Mouse (Mus musculus) hindbrain, postnatal 0 days (tissue): ENCODE measurements around the gene Wnk2. TPM values are rescaled to one million over a fixed set of nuclear protein-coding genes. Genes with fewer than 3 reads are reported as not detected.

Source experiments
- ATAC-seq: fragments of 200-750 bp; cut with Nextera tagmentation; 2 replicates; pipeline ENCODE4 v1.8.0; 2017; ENCODE audit warnings: mild to moderate bottlenecking, moderate TSS enrichment, moderate library complexity
- DNase-seq: peaks from one replicate; pipeline ENCODE4 v3.0.0-alpha.2; 2015; ENCODE audit warnings: low spot score
- H3K27ac ChIP-seq: fragments of 300-500 bp; sonication (generic); 2 replicates; pipeline ENCODE4 v1.5.1; 2014; ENCODE audit warnings: mild to moderate bottlenecking
- H3K27me3 ChIP-seq: fragments of 300-500 bp; sonication (generic); 2 replicates; pipeline ENCODE4 v1.6.1; 2014; ENCODE audit warnings: low read length, mixed read lengths; ENCODE audit not compliant: insufficient read depth
- H3K36me3 ChIP-seq: fragments of 300-500 bp; sonication (generic); 2 replicates; pipeline ENCODE4 v1.6.1; 2014; ENCODE audit warnings: low read length, mixed read lengths; ENCODE audit not compliant: insufficient read depth
- H3K4me1 ChIP-seq: fragments of 300-500 bp; sonication (generic); 2 replicates; pipeline ENCODE4 v1.6.1; 2014; ENCODE audit warnings: antibody characterized with exemption, low read length, mixed read lengths; ENCODE audit not compliant: insufficient read depth
- H3K4me2 ChIP-seq: fragments of 300-500 bp; sonication (generic); 2 replicates; pipeline ENCODE4 v1.6.1; 2014; ENCODE audit warnings: low read depth, mild to moderate bottlenecking, low read length, moderate library complexity, mixed read lengths
- H3K4me3 ChIP-seq: fragments of 300-500 bp; sonication (generic); 2 replicates; pipeline ENCODE4 v1.5.1; 2014; ENCODE audit warnings: low read length
- H3K9ac ChIP-seq: fragments of 300-500 bp; sonication (generic); replicated peaks from 2 replicates; pipeline ENCODE4 v1.6.1; 2014; ENCODE audit warnings: mild to moderate bottlenecking, low read length, moderate library complexity, mixed read lengths
- H3K9me3 ChIP-seq: fragments of 300-500 bp; sonication (generic); 2 replicates; pipeline ENCODE4 v1.6.1; 2016; ENCODE audit warnings: low read length, mixed read lengths
- CTCF ChIP-seq: IDR thresholded peaks from 2 replicates; pipeline ENCODE4 v1.5.1; 2016; ENCODE audit warnings: antibody characterized with exemption, control low read depth, low read depth
- WGBS: fragments of 180-500 bp; shearing (Covaris S2); extraction: QIAGEN DNeasy Blood & Tissue Kit; methylation state at CpG from one replicate; pipeline ENCODE4 v1.1.7; 2014; 5-methylcytosine and 5-hydroxymethylcytosine counted together
- polyA plus RNA-seq: library from polyadenylated mRNA; unstranded; fragments of >200 nt; fragmentation: Nextera tagmentation; extraction: Ambion mirVana; gene quantifications from 2 replicates; pipeline ENCODE4 v1.2.1, GENCODE M21; 2015
- total RNA-seq: library from RNA; depleted of rRNA; stranded (reverse); fragments of >200 nt; gene quantifications from 2 replicates; pipeline ENCODE4 v1.2.3, GENCODE M21; 2014

Wnk2 gene
- total and polyA plus RNA-seq, 2 experiments from 2014 or later, result 15.1 to 63.8 TPM

GRCm38 (mm10) chr13:49122106-49122505, 25.7 kb downstream of the Wnk2 start:
- Histone ChIP-seq H3K4me2 (no peak overlapping the region), H3K36me3 (no peaks in the 10 kb centered on the region), H3K4me3 (no peak overlapping the region), H3K9me3 (no peaks in the 10 kb centered on the region), H3K27me3 (no peaks in the 10 kb centered on the region), H3K9ac (no peak overlapping the region), H3K27ac (no peak overlapping the region), H3K4me1 (peaks cover 5% of the 10 kb centered on the region; the same call in 1 of the 2 replicates)
- 88% methylated on average over 4 of the region's 4 CpGs for WGBS
- no peak for TF ChIP-seq CTCF
- ATAC-seq (no peak), DNase-seq (no peak)

- no peak overlapping the region for H3K9ac ChIP-seq
- H3K4me1 ChIP-seq, result no peaks in the 10 kb centered on the region
- H3K27ac ChIP-seq, result no peak overlapping the region
- H3K4me3 ChIP-seq, result no peak overlapping the region
- no peaks in the 10 kb centered on the region for H3K36me3 ChIP-seq
- DNase-seq (no peak), ATAC-seq (no peak)
- no peaks in the 10 kb centered on the region for H3K27me3 ChIP-seq
- no peaks in the 10 kb centered on the region for H3K9me3 ChIP-seq
- TF ChIP-seq CTCF, result peak; percentile 31; the same call in 1 of the 2 replicates
- H3K4me2 ChIP-seq, result no peak overlapping the region
- WGBS, result 89% methylated on average over 8 of the region's 8 CpGs
Observed at GRCm38 (mm10) chr13:49117563-49117962, 30.3 kb downstream of the Wnk2 start.

GRCm38 (mm10) chr13:49114921-49115320, 32.9 kb downstream of the Wnk2 start:
- H3K27me3 ChIP-seq, result no peaks in the 10 kb centered on the region
- 68% methylated on average over 14 of the region's 14 CpGs for WGBS
- TF ChIP-seq CTCF, result no peak
- DNase-seq (no peak), ATAC-seq (no peak)
- H3K9me3 ChIP-seq, result no peaks in the 10 kb centered on the region
- no peak overlapping the region for H3K4me3 ChIP-seq
- H3K9ac ChIP-seq, result no peak overlapping the region
- H3K36me3 ChIP-seq, result no peaks in the 10 kb centered on the region
- H3K27ac ChIP-seq, result no peak overlapping the region
- H3K4me2 ChIP-seq, result no peak overlapping the region
- H3K4me1 ChIP-seq, result no peaks in the 10 kb centered on the region

- ATAC-seq (no peak), DNase-seq (no peak)
- Histone ChIP-seq H3K27me3 (no peaks in the 10 kb centered on the region), H3K27ac (no peak overlapping the region), H3K4me2 (no peak overlapping the region), H3K9ac (no peak overlapping the region), H3K4me3 (no peak overlapping the region), H3K4me1 (no peaks in the 10 kb centered on the region), H3K9me3 (no peaks in the 10 kb centered on the region), H3K36me3 (no peaks in the 10 kb centered on the region)
- WGBS, result 81% methylated on average over 4 of the region's 4 CpGs
- no peak for TF ChIP-seq CTCF
Observed at GRCm38 (mm10) chr13:49114116-49114515, 33.7 kb downstream of the Wnk2 start.

DNA sequence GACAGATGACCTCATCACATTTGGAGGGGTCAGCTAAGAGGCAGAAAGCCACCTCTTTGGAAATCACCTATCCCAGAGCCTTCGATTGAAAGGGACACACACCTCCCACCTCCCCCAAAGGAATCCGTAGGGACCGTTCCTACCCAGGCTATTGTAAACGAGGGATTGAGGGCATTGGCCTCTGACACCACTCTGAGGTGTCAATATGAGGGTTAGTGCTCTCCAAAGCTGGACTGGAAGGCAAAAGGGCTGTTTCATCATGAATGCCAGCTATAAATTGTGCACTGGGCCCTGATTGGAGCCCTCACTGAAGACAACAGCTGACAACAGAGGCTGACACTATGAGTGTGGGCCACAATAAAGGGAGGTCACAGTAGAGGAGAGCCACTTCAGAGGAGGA, 34.5 kb downstream of the Wnk2 start:
- no peaks in the 10 kb centered on the region for H3K27me3 ChIP-seq
- no peak overlapping the region for H3K4me3 ChIP-seq
- ATAC-seq (no peak), DNase-seq (no peak)
- no peaks in the 10 kb centered on the region for H3K4me1 ChIP-seq
- no peak overlapping the region for H3K27ac ChIP-seq
- H3K9me3 ChIP-seq, result no peaks in the 10 kb centered on the region
- no peak overlapping the region for H3K9ac ChIP-seq
- H3K4me2 ChIP-seq, result no peak overlapping the region
- WGBS, result 65% methylated on average over 4 of the region's 4 CpGs
- no peak for TF ChIP-seq CTCF
- H3K36me3 ChIP-seq, result no peaks in the 10 kb centered on the region

DNA sequence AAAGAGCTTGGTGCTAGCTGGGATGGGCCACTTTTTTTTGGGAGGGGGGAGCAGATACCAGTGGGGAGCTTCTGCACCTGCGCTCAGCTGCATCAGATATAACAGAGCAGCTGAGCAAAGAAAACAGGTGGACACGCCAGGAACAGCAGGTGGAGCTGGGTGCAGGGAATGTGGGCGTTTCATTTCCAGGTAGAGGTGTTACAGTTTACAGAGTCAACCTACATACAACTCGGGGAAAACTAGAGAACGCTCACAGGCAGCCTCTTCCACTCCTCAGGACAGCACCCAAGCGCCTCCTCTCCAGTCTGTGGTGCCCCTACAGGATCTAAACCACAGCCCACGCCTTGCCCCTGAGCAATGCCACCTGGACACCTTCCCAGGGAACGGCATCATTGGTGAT, 35.2 kb downstream of the Wnk2 start:
- Histone ChIP-seq H3K36me3 (no peaks in the 10 kb centered on the region), H3K4me2 (no peak overlapping the region), H3K27ac (no peak overlapping the region), H3K9ac (no peak overlapping the region), H3K4me3 (no peak overlapping the region), H3K27me3 (no peaks in the 10 kb centered on the region), H3K9me3 (no peaks in the 10 kb centered on the region), H3K4me1 (no peaks in the 10 kb centered on the region)
- WGBS, result 84% methylated on average over 8 of the region's 8 CpGs
- DNase-seq, result no peak
- no peak for ATAC-seq
- TF ChIP-seq CTCF, result no peak

GRCm38 (mm10) chr13:49109665-49110064, 38.1 kb downstream of the Wnk2 start:
- H3K36me3 ChIP-seq, result no peaks in the 10 kb centered on the region
- no peak overlapping the region for H3K9ac ChIP-seq
- no peaks in the 10 kb centered on the region for H3K27me3 ChIP-seq
- WGBS, result 73% methylated on average over 3 of the region's 3 CpGs
- H3K9me3 ChIP-seq, result no peaks in the 10 kb centered on the region
- H3K27ac ChIP-seq, result no peak overlapping the region
- ATAC-seq, result no peak
- no peak for DNase-seq
- H3K4me2 ChIP-seq, result no peak overlapping the region
- TF ChIP-seq CTCF, result no peak
- no peak overlapping the region for H3K4me3 ChIP-seq
- no peaks in the 10 kb centered on the region for H3K4me1 ChIP-seq
